Mouse (Mus musculus) embryonic facial prominence, embryonic 11.5 days (tissue): ENCODE results near the gene Kpna2. TPM values are rescaled to one million over a fixed set of nuclear protein-coding genes. Genes with fewer than 3 reads are reported as not detected.

Experiments used
- ATAC-seq: fragments of 200-750 bp; cut with Nextera tagmentation; replicated peaks from 2 replicates; pipeline ENCODE4 v1.8.0; 2017; ENCODE audit warnings: low read depth; ENCODE audit not compliant: insufficient number of reproducible peaks, low FRiP score, low TSS enrichment
- DNase-seq: peaks from one replicate; pipeline ENCODE4 v3.0.0-alpha.2; 2015; ENCODE audit warnings: low spot score
- H3K27ac ChIP-seq: fragments of 300-500 bp; sonication (generic); replicated peaks from 2 replicates; pipeline ENCODE4 v1.5.1; 2014; ENCODE audit warnings: mild to moderate bottlenecking, low read depth, low read length, control low read depth
- H3K27me3 ChIP-seq: fragments of 300-500 bp; sonication (generic); 2 replicates; pipeline ENCODE4 v1.6.1; 2014; ENCODE audit warnings: mild to moderate bottlenecking, low read length, moderate library complexity, mixed read lengths; ENCODE audit not compliant: control insufficient read depth, insufficient read depth
- H3K36me3 ChIP-seq: fragments of 300-500 bp; sonication (generic); replicated peaks from 2 replicates; pipeline ENCODE4 v1.6.1; 2014; ENCODE audit warnings: low read depth, mild to moderate bottlenecking, low read length, moderate library complexity, mixed read lengths; ENCODE audit not compliant: control insufficient read depth, insufficient read depth
- H3K4me1 ChIP-seq: fragments of 300-500 bp; sonication (generic); 2 replicates; pipeline ENCODE4 v1.6.1; 2014; ENCODE audit warnings: low read length, mixed read lengths; ENCODE audit not compliant: control insufficient read depth, insufficient read depth
- H3K4me2 ChIP-seq: fragments of 300-500 bp; sonication (generic); 2 replicates; pipeline ENCODE4 v1.6.1; 2014; ENCODE audit warnings: low read depth, mild to moderate bottlenecking, control low read depth, low read length, moderate library complexity
- H3K4me3 ChIP-seq: fragments of 300-500 bp; sonication (generic); 2 replicates; pipeline ENCODE4 v1.5.1; 2014; ENCODE audit warnings: low read depth, low read length, control low read depth
- H3K9ac ChIP-seq: fragments of 300-500 bp; sonication (generic); replicated peaks from 2 replicates; pipeline ENCODE4 v1.6.1; 2014; ENCODE audit warnings: mild to moderate bottlenecking, control low read depth, low read length
- H3K9me3 ChIP-seq: fragments of 300-500 bp; sonication (generic); replicated peaks from 2 replicates; pipeline ENCODE4 v1.6.1; 2016; ENCODE audit warnings: mild to moderate bottlenecking, low read length, inconsistent platforms, mixed read lengths; ENCODE audit not compliant: control insufficient read depth
- WGBS: fragments of 180-500 bp; shearing (Covaris S2); extraction: QIAGEN DNeasy Blood & Tissue Kit; methylation state at CpG from one replicate; pipeline ENCODE4 v1.1.7; 2014; 5-methylcytosine and 5-hydroxymethylcytosine counted together
- polyA plus RNA-seq: library from polyadenylated mRNA; unstranded; fragments of >200 nt; fragmentation: Nextera tagmentation; extraction: Ambion mirVana; gene quantifications from 2 replicates; pipeline ENCODE4 v1.2.1, GENCODE M21; 2014

Gene Kpna2
- polyA plus RNA-seq, 1 experiment from 2014 or later: 680 TPM

DNA sequence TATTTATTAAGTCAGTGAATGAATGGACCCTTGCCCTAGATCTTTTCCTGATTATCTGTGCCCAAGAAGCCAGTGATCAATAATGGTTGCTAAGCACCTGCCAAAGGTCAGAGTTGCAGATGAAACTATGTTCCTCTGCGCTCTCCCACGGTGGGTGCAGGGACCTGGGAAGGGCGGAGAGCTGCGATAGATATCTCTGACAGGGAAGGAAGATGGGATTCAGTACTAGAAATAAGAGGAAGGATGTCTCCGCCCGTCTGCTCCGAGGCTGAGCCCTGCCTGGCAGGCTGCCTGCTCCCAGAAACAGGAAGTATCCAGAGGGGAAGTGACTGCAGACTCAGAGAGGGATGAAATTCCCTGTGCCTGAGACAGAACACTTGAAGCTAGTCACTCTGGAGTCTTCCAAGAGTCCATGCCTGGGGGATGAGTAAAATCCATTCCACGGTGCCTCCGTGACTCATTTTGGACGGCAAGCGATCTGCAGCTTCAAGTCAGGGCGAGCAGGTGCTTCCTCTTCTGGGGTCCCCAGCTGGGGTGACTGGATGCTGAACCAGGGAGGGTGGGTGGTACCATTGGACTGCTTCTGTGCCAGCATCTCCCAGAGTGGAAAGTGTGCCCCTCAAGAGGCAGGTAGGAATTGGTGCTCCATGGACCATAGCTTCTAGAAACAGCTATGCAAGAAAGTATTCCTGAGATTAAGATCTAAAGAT is 41.9 kb downstream of the Kpna2 start:
- DNase-seq: no peak
- 79% methylated on average over 12 of the region's 12 CpGs for WGBS
- H3K4me3 ChIP-seq: no peak overlapping the region

DNA sequence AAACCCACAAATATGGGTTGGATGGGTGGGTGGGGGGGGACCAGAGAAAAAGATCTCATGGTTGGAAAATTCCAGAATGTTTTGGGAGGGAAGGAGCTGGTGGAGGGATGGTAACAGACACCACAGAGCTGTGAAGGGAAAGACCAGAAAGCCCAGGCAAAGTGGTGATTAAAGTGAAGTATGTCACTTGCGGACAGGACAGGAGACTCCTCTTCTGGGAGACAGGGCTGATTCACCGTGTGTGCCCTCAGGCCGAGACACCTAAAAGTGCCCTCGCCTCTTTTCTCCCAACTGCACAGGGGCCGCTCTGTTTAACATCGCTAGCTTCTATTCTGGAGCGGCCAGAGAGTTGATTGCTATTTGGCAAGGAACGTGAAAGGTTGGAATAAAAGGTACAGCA is 44.8 kb downstream of the Kpna2 start:
- Histone ChIP-seq H3K9ac (no peak overlapping the region), H3K4me2 (no peak overlapping the region), H3K36me3 (no peaks in the 10 kb centered on the region), H3K27ac (no peak overlapping the region), H3K4me1 (no peaks in the 10 kb centered on the region), H3K4me3 (no peak overlapping the region), H3K27me3 (no peaks in the 10 kb centered on the region), H3K9me3 (no peaks in the 10 kb centered on the region)
- no peak for ATAC-seq
- WGBS: 61% methylated on average over 8 of the region's 8 CpGs
- no peak for DNase-seq

More for the DNA sequence above, 41.9 kb downstream of the Kpna2 start:
- Histone ChIP-seq H3K36me3 (no peaks in the 10 kb centered on the region), H3K27ac (no peak overlapping the region), H3K9ac (no peak overlapping the region), H3K27me3 (no peaks in the 10 kb centered on the region), H3K4me2 (no peak overlapping the region), H3K9me3 (no peaks in the 10 kb centered on the region), H3K4me1 (no peaks in the 10 kb centered on the region)
- no peak for ATAC-seq

DNA sequence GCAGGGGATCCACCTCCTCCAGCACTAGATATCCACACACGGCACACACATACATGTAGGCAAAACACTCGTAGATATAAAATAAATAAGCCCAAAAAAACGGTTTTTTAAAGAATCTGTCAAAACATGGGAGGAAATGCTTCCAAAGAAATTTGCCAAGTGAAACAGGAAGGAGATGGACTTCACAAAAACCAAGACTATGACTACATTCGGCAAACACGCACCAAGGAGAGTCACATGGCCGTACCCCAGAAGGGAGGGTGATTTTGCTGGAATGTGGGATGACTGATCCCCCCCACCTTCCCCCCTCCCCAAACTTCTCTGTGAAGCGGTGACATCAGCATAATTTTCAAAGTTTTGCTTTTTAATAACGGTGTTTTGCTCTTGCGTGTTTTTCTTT is 45.2 kb downstream of the Kpna2 start:
- H3K4me1 ChIP-seq: no peaks in the 10 kb centered on the region
- 79% methylated on average over 9 of the region's 9 CpGs for WGBS
- H3K27me3 ChIP-seq: no peaks in the 10 kb centered on the region

More for the DNA sequence above, 45.2 kb downstream of the Kpna2 start:
- H3K36me3 ChIP-seq: no peaks in the 10 kb centered on the region
- H3K4me3 ChIP-seq: no peak overlapping the region
- no peak for ATAC-seq
- H3K27ac ChIP-seq: no peak overlapping the region
- H3K4me2 ChIP-seq: no peak overlapping the region
- no peak for DNase-seq
- H3K9me3 ChIP-seq: no peaks in the 10 kb centered on the region
- H3K9ac ChIP-seq: no peak overlapping the region

Other genes with a start within 250 kb of the Kpna2 start
- 26.7 and 29.7 TPM in 2 replicates for gene Pecam1, start 248.9 kb downstream of the Kpna2 start, polyA plus RNA-seq
- gene Milr1, start 248.3 kb downstream of the Kpna2 start, polyA plus RNA-seq: 0.47 and 0.94 TPM in 2 replicates
- 7.3 and 12.7 TPM in 2 replicates for gene Polg2, start 220.0 kb downstream of the Kpna2 start, polyA plus RNA-seq
- gene Ddx5, start 210.4 kb downstream of the Kpna2 start, polyA plus RNA-seq: 498 and 533 TPM in 2 replicates
- 21.1 and 22.6 TPM in 2 replicates for gene Cep95, start 210.3 kb downstream of the Kpna2 start, polyA plus RNA-seq
- 19.8 and 20.4 TPM in 2 replicates for gene Smurf2, start 78.8 kb downstream of the Kpna2 start, polyA plus RNA-seq
- 1.8 and 3.4 TPM in 2 replicates for gene 1810010H24Rik, start 26.1 kb upstream of the Kpna2 start, polyA plus RNA-seq
- 32.1 and 33.4 TPM in 2 replicates for gene Bptf, start 132.6 kb upstream of the Kpna2 start, polyA plus RNA-seq
- gene Nol11, start 189.8 kb upstream of the Kpna2 start, polyA plus RNA-seq: 77.4 and 79.3 TPM in 2 replicates